ENCODE assay signal across 9 mouse cellular contexts in genomic region chr4:41527996-41528395, GRCm38 (mm10). TPM values are rescaled to one million over a fixed set of nuclear protein-coding genes. Genes with fewer than 3 reads are reported as not detected.
DNase-seq lines count a peak whose midpoint lies in the region; ATAC-seq and TF ChIP-seq lines count a peak whose summit lies in the region.
"Had no signal": no experiment of that assay in that cellular context is flagged by ENCODE, and none has a peak within 500 bp of the region (broad histone marks: within the 10 kb centered on the region; RNA-seq: fewer than 3 reads in every experiment).

No protein-coding gene starts in this region.

- no peaks in the 10 kb centered on the region for H3K9me3 ChIP-seq in neural tube, embryonic 14.5 days (ENCODE audit: control insufficient read depth, low read length)
- H3K9me3 ChIP-seq: embryonic facial prominence, embryonic 12.5 days had no signal

- 21% methylated on average over 8 of the region's 8 CpGs for WGBS in lung, adult 2 months
- 11% methylated on average over 8 of the region's 8 CpGs for WGBS in neural tube, embryonic 14.5 days

- peak; percentile 56 for DNase-seq in lung, postnatal 10 days
- no peak for DNase-seq in lung, adult 2 months
- DNase-seq in cerebellum, postnatal 36 days, result peak; percentile 68 to 69
- DNase-seq in kidney, adult 9 months, result peak; percentile 87
- no peak for DNase-seq in frontal cortex, adult 2 months (ENCODE audit: extremely low spot score in 1 of 2, low spot score in 1 of 2)
- no peak for DNase-seq in testis, postnatal 14 days (ENCODE audit: low spot score)
- DNase-seq in c-Kit-positive CD71-positive TER-119-positive erythroid progenitor cells, embryonic 14.5 days (ENCODE audit: low spot score), result no peak

- no peaks in the 10 kb centered on the region for H3K27me3 ChIP-seq in neural tube, embryonic 14.5 days (ENCODE audit: control insufficient read depth, insufficient read depth, low read length)

- peak overlapping the region; percentile 24; the same call in 1 of the 2 replicates for H3K27ac ChIP-seq in neural tube, embryonic 14.5 days (ENCODE audit: low read depth, low read length)
- H3K27ac ChIP-seq: embryonic facial prominence, embryonic 12.5 days had no signal

- peak; percentile 18; the same call in 1 of the 2 replicates for ATAC-seq in neural tube, embryonic 14.5 days (ENCODE audit: low read depth)

- no peak for TF ChIP-seq POLR2A in lung, adult 2 months (IDR thresholded peaks at IDR 0.05; ENCODE audit: borderline replicate concordance, extremely low read depth, low read depth, low read length)

- H3K4me1 ChIP-seq in lung, adult 2 months (ENCODE audit: control insufficient read depth, insufficient read depth, low read length), result no peaks in the 10 kb centered on the region; the same call in 1 of the 2 replicates
- H3K4me1 ChIP-seq in neural tube, embryonic 14.5 days (ENCODE audit: control insufficient read depth, insufficient read depth, low read length), result peaks cover 26% of the 10 kb centered on the region

- no peak overlapping the region for H3K9ac ChIP-seq in neural tube, embryonic 14.5 days (replicated peaks; ENCODE audit: low read depth, low read length)
- H3K9ac ChIP-seq: embryonic facial prominence, embryonic 12.5 days had no signal

- TF ChIP-seq CTCF in lung, adult 2 months (IDR thresholded peaks at IDR 0.05; ENCODE audit: insufficient read depth, low read length), result no peak

- H3K36me3 ChIP-seq in neural tube, embryonic 14.5 days (ENCODE audit: control insufficient read depth, insufficient read depth, low read length), result peaks cover 4% of the 10 kb centered on the region; the same call in 1 of the 2 replicates
- H3K36me3 ChIP-seq: embryonic facial prominence, embryonic 12.5 days had no signal

- no peak overlapping the region for H3K4me2 ChIP-seq in neural tube, embryonic 14.5 days (ENCODE audit: low read depth, low read length)
- H3K4me2 ChIP-seq: embryonic facial prominence, embryonic 12.5 days had no signal

- H3K4me3 ChIP-seq in lung, adult 2 months (replicated peaks; ENCODE audit: extremely low read depth, low read depth, low read length), result no peak overlapping the region
- no peak overlapping the region for H3K4me3 ChIP-seq in neural tube, embryonic 14.5 days (ENCODE audit: low read depth, low read length)
- H3K4me3 ChIP-seq: embryonic facial prominence, embryonic 12.5 days had no signal

RNA-seq across cellular contexts. Expression of gene 1110017D15Rik, which starts 10.9 kb away (rescaled TPM):
- 40.8 and 50.3 TPM in 2 replicates for polyA plus RNA-seq in lung, adult 2 months (2012; rRNA removed)
- 5.3 and 13.7 TPM in 2 replicates for polyA plus RNA-seq in neural tube, embryonic 14.5 days (2014; fragmentation: Nextera tagmentation; extraction: Ambion mirVana)
- 10.1 and 10.6 TPM in 2 replicates for polyA plus RNA-seq in frontal cortex, adult 2 months (2012; rRNA removed)

RNA-seq across cellular contexts. Expression of gene AI464131, which starts 25.1 kb away (rescaled TPM):
- polyA plus RNA-seq in lung, adult 2 months (2012; rRNA removed), result 14.0 and 14.1 TPM in 2 replicates
- polyA plus RNA-seq in neural tube, embryonic 14.5 days (2014; fragmentation: Nextera tagmentation; extraction: Ambion mirVana), result 8.0 and 8.6 TPM in 2 replicates
- polyA plus RNA-seq in frontal cortex, adult 2 months (2012; rRNA removed), result 22.6 and 23.6 TPM in 2 replicates

RNA-seq across cellular contexts. Expression of gene Fam219a, which starts 41.3 kb away (rescaled TPM):
- polyA plus RNA-seq in lung, adult 2 months (2012; rRNA removed), result 63.5 and 94.2 TPM in 2 replicates
- polyA plus RNA-seq in neural tube, embryonic 14.5 days (2014; fragmentation: Nextera tagmentation; extraction: Ambion mirVana), result 18.8 and 23.5 TPM in 2 replicates
- 161 and 180 TPM in 2 replicates for polyA plus RNA-seq in frontal cortex, adult 2 months (2012; rRNA removed)

RNA-seq across cellular contexts. Expression of gene Dnaic1, which starts 41.6 kb away (rescaled TPM):
- polyA plus RNA-seq in lung, adult 2 months (2012; rRNA removed), result 8.2 and 10.3 TPM in 2 replicates
- polyA plus RNA-seq in neural tube, embryonic 14.5 days (2014; fragmentation: Nextera tagmentation; extraction: Ambion mirVana), result 1.7 and 1.9 TPM in 2 replicates
- polyA plus RNA-seq in frontal cortex, adult 2 months (2012; rRNA removed), result 11.9 and 13.4 TPM in 2 replicates

Comparison
In these comparisons a context has a peak if more than half of its experiments do, and no peak if none do; other contexts are left out.
1. DNase-seq: peak in lung, postnatal 10 days (single experiment), cerebellum, postnatal 36 days (2 of 2) and kidney, adult 9 months (single experiment); none in lung, adult 2 months (single experiment), frontal cortex, adult 2 months (0 of 2), testis, postnatal 14 days (single experiment) and c-Kit-positive CD71-positive TER-119-positive erythroid progenitor cells, embryonic 14.5 days (single experiment).